Mouse (Mus musculus) lung, adult 2 months (tissue): ENCODE measurements around the gene Cluh.

Experiments used
- CTCF ChIP-seq: fragments of 200-500 bp; IDR thresholded peaks from 2 replicates; pipeline ENCODE4 v1.5.1; 2011; ENCODE audit warnings: mild to moderate bottlenecking, low read length, control low read depth; ENCODE audit not compliant: insufficient read depth
- POLR2A ChIP-seq: fragments of 200-500 bp; IDR thresholded peaks from 2 replicates; pipeline ENCODE4 v1.6.1; 2011; ENCODE audit warnings: low read depth, mild to moderate bottlenecking, control low read depth, low read length, borderline replicate concordance; ENCODE audit errors: extremely low read depth

GRCm38 (mm10) chr11:74627481-74627880 lies 21.8 kb upstream of the Cluh start:
- TF ChIP-seq CTCF (no peak), POLR2A (no peak)
